Mouse (Mus musculus) limb, embryonic 12.5 days (tissue): ENCODE data around the gene Zfp503. TPM values are rescaled to one million over a fixed set of nuclear protein-coding genes. Genes with fewer than 3 reads are reported as not detected.
A peak's percentile ranks its signal among the peaks of the same experiment; 100 is the strongest.

ENCODE experiments used
- ATAC-seq: fragments of 200-750 bp; cut with Nextera tagmentation; 2 replicates; pipeline ENCODE4 v1.8.0; 2017; ENCODE audit warnings: low read depth, moderate TSS enrichment; ENCODE audit not compliant: insufficient number of reproducible peaks, insufficient read depth, low FRiP score, low TSS enrichment
- H3K27ac ChIP-seq: fragments of 300-500 bp; sonication (generic); 2 replicates; pipeline ENCODE4 v1.5.1; 2016; ENCODE audit warnings: mild to moderate bottlenecking, moderate library complexity
- H3K27me3 ChIP-seq: fragments of 300-500 bp; sonication (generic); 2 replicates; pipeline ENCODE4 v1.6.1; 2016; ENCODE audit warnings: mild to moderate bottlenecking, moderate library complexity
- H3K36me3 ChIP-seq: fragments of 300-500 bp; sonication (generic); 2 replicates; pipeline ENCODE4 v1.6.1; 2016; ENCODE audit warnings: mild to moderate bottlenecking, moderate library complexity
- H3K4me1 ChIP-seq: fragments of 300-500 bp; sonication (generic); replicated peaks from 2 replicates; pipeline ENCODE4 v1.6.1; 2016
- H3K4me2 ChIP-seq: fragments of 300-500 bp; sonication (generic); 2 replicates; pipeline ENCODE4 v1.6.1; 2016; ENCODE audit warnings: mild to moderate bottlenecking, moderate library complexity
- H3K4me3 ChIP-seq: fragments of 300-500 bp; sonication (generic); replicated peaks from 2 replicates; pipeline ENCODE4 v1.5.1; 2016; ENCODE audit warnings: mild to moderate bottlenecking
- H3K9ac ChIP-seq: fragments of 300-500 bp; sonication (generic); replicated peaks from 2 replicates; pipeline ENCODE4 v1.6.1; 2016; ENCODE audit warnings: mild to moderate bottlenecking, moderate library complexity
- H3K9me3 ChIP-seq: fragments of 300-500 bp; sonication (generic); 2 replicates; pipeline ENCODE4 v1.6.1; 2016; ENCODE audit warnings: mild to moderate bottlenecking, moderate library complexity
- WGBS: fragments of 180-500 bp; shearing (Covaris S2); methylation state at CpG from one replicate; pipeline ENCODE4 v1.1.7; 2016; 5-methylcytosine and 5-hydroxymethylcytosine counted together
- polyA plus RNA-seq: library from polyadenylated mRNA; unstranded; fragments of >200 nt; fragmentation: Nextera tagmentation; extraction: Ambion mirVana; gene quantifications from 2 replicates; pipeline ENCODE4 v1.2.1, GENCODE M21; 2016

Zfp503 gene
- polyA plus RNA-seq, 1 experiment from 2014 or later, result 47.1 TPM

DNA sequence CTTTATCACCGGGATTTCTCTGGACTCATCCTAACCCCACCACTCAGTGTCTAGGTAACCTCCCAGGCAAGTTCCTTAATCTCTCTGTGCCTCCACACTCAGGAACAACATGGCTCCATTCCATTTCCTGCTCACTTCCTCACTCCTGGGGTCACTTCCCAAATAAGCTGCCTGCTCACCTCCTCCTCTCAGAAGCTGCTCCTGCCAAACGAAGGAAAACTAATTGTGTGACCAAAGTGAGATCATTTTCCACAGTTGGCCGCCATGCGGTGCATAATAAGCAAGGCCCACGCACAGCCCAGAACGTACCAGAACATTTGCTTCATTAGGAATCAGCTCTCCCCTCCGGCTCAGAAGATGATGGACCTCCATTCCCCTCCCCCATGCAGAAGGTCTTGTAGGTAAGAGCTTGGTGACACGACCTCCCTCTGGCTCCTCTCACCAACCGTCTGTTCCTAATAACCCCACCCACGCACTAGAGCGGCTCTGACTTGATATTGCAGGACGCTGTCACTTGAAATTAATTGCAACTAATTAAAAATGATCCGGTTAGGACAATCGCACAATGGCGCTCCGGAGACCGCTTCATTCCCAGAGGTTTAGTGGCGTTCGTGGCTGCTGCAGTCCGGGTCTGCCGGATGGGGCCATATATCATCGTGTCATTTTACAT, 26.9 kb downstream of the Zfp503 start:
- 42% methylated on average over 22 of the region's 22 CpGs for WGBS
- Histone ChIP-seq H3K9ac (no peak overlapping the region), H3K9me3 (0 out of 2 replicates have a peak, but pooled peaks cover 4% of the 10 kb centered on the region), H3K27me3 (peaks cover 40% of the 10 kb centered on the region), H3K27ac (no peak overlapping the region), H3K36me3 (no peaks in the 10 kb centered on the region), H3K4me1 (peaks cover 28% of the 10 kb centered on the region), H3K4me3 (no peak overlapping the region), H3K4me2 (peak overlapping the region; percentile 7; the same call in 1 of the 2 replicates)
- no peak for ATAC-seq

GRCm38 (mm10) chr14:21959243-21959642, 30.2 kb downstream of the Zfp503 start:
- peaks cover 51% of the 10 kb centered on the region for H3K27me3 ChIP-seq

DNA sequence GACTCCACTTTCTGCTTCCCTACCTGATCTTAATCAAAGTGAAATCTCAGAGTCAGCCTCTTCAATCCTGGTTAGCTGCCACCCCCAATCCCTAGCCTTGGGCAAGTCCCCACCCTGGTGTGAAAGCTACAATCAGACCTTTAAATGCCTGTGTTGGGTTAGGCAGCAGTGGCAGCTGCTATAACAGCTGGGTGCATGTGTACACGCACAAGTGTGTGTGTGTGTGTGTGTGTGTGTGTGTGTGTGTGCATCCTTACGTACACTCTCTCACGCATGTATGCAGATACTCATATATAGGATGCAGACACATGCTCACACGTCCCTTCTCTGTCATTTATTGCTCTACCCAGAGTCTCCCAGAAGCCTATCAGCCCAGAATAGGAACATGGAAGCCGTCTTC, 30.8 kb downstream of the Zfp503 start:
- 0 out of 2 replicates have a peak, but pooled peaks have one; percentile 13 for ATAC-seq
- Histone ChIP-seq H3K4me3 (no peak overlapping the region), H3K4me2 (no peak overlapping the region), H3K36me3 (no peaks in the 10 kb centered on the region), H3K27ac (no peak overlapping the region), H3K9me3 (0 out of 2 replicates have a peak, but pooled peaks cover under 1% of the 10 kb centered on the region), H3K4me1 (peaks cover 25% of the 10 kb centered on the region), H3K27me3 (peaks cover 56% of the 10 kb centered on the region), H3K9ac (no peak overlapping the region)
- 62% methylated on average over 5 of the region's 5 CpGs for WGBS

More at GRCm38 (mm10) chr14:21959243-21959642, 30.2 kb downstream of the Zfp503 start:
- H3K9ac ChIP-seq, result no peak overlapping the region
- H3K9me3 ChIP-seq, result 0 out of 2 replicates have a peak, but pooled peaks cover 4% of the 10 kb centered on the region
- no peak overlapping the region for H3K4me2 ChIP-seq
- WGBS, result 65% methylated on average over 8 of the region's 8 CpGs
- H3K36me3 ChIP-seq, result no peaks in the 10 kb centered on the region
- no peak for ATAC-seq
- H3K4me1 ChIP-seq, result peaks cover 25% of the 10 kb centered on the region
- no peak overlapping the region for H3K27ac ChIP-seq
- H3K4me3 ChIP-seq, result no peak overlapping the region

- Histone ChIP-seq H3K9me3 (peaks cover 7% of the 10 kb centered on the region; the same call in 1 of the 2 replicates), H3K9ac (no peak overlapping the region), H3K4me3 (no peak overlapping the region), H3K27ac (peak overlapping the region; percentile 70), H3K4me2 (peak overlapping the region; percentile 34), H3K36me3 (no peaks in the 10 kb centered on the region), H3K4me1 (peaks cover 27% of the 10 kb centered on the region), H3K27me3 (peaks cover 57% of the 10 kb centered on the region)
- 23% methylated on average over 7 of the region's 7 CpGs for WGBS
- 0 out of 2 replicates have a peak, but pooled peaks have one; percentile 14 for ATAC-seq
Measured at GRCm38 (mm10) chr14:21952541-21952940, 36.9 kb downstream of the Zfp503 start.

- Histone ChIP-seq H3K27ac (peak overlapping the region; percentile 70), H3K4me2 (peak overlapping the region; percentile 34), H3K27me3 (peaks cover 55% of the 10 kb centered on the region), H3K4me1 (peaks cover 25% of the 10 kb centered on the region), H3K4me3 (no peak overlapping the region), H3K36me3 (no peaks in the 10 kb centered on the region), H3K9ac (no peak overlapping the region), H3K9me3 (peaks cover 7% of the 10 kb centered on the region; the same call in 1 of the 2 replicates)
- 23% methylated on average over 10 of the region's 10 CpGs for WGBS
- ATAC-seq, result peak; percentile 73
Measured at GRCm38 (mm10) chr14:21951896-21952523, 37.4 kb downstream of the Zfp503 start.

- H3K4me1 ChIP-seq, result no peaks in the 10 kb centered on the region
- WGBS, result 74% methylated on average over 9 of the region's 9 CpGs
- H3K4me2 ChIP-seq, result no peak overlapping the region
- H3K36me3 ChIP-seq, result no peaks in the 10 kb centered on the region
- ATAC-seq, result no peak
- H3K27me3 ChIP-seq, result peaks cover 41% of the 10 kb centered on the region
- peaks cover 6% of the 10 kb centered on the region; the same call in 1 of the 2 replicates for H3K9me3 ChIP-seq
- H3K4me3 ChIP-seq, result no peak overlapping the region
- H3K9ac ChIP-seq, result no peak overlapping the region
- no peak overlapping the region for H3K27ac ChIP-seq
Measured at GRCm38 (mm10) chr14:21944946-21945345, 44.5 kb downstream of the Zfp503 start.

- Histone ChIP-seq H3K27me3 (peaks cover 24% of the 10 kb centered on the region), H3K36me3 (no peaks in the 10 kb centered on the region), H3K9me3 (peaks cover 4% of the 10 kb centered on the region; the same call in 1 of the 2 replicates), H3K4me2 (no peak overlapping the region), H3K9ac (no peak overlapping the region), H3K27ac (no peak overlapping the region), H3K4me3 (no peak overlapping the region), H3K4me1 (no peaks in the 10 kb centered on the region)
- 65% methylated on average over 2 of the region's 2 CpGs for WGBS
- no peak for ATAC-seq
Measured at GRCm38 (mm10) chr14:21941581-21941980, 47.8 kb downstream of the Zfp503 start.

DNA sequence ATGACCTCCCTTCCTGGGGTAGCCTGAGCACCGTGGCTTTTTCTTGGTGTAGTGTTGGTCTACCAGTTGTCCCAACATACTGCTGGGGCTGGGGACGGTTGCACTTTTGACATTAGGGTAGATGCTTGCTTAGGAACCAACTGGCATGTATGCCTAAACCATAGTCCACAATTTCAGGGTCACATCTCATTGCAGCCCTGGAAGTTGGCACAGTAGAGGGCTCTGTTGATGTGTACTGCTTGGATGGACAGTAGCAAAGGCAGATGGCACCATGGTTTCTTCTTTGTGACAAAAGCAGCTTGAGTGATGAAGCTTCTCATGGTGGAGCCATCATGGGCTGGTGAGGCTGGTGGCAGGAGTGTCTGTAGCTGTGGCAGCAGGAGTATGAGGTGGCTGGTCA, 52.3 kb downstream of the Zfp503 start:
- Histone ChIP-seq H3K27me3 (peaks cover 25% of the 10 kb centered on the region), H3K4me3 (no peak overlapping the region), H3K27ac (no peak overlapping the region), H3K4me2 (no peak overlapping the region), H3K9ac (no peak overlapping the region), H3K4me1 (no peaks in the 10 kb centered on the region), H3K36me3 (no peaks in the 10 kb centered on the region), H3K9me3 (no peaks in the 10 kb centered on the region)
- 97% methylated on average over 2 of the region's 2 CpGs for WGBS
- ATAC-seq, result no peak

DNA sequence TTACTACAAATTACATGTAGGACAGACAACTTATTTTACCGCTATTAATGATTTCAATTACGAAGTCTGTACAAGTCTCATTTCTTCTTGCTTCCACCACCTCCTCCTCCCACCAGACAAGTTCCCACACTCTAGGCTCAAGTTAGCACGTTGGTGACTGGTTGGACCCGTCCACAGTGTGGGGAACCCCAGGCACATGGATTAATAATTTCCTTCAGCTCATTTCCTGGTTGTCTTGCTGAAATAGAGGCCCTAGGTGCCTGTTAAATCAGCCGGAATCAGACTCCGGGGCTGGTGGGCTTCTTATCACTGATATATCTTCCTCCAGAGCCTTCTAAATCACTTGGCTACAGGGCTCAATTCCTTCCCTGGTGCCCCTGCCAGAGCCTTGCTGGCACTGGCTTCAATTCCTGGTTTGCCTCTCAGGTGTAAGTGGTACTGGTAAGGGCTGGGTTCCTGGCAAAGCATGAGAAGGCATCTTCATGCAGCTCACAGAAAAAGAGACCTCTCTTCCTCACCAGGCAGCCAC, 53.2 kb downstream of the Zfp503 start:
- Histone ChIP-seq H3K4me3 (no peak overlapping the region), H3K27ac (no peak overlapping the region)
- 72% methylated on average over 6 of the region's 6 CpGs for WGBS

More for the DNA sequence above, 53.2 kb downstream of the Zfp503 start:
- H3K27me3 ChIP-seq, result peaks cover 19% of the 10 kb centered on the region
- H3K9me3 ChIP-seq, result no peaks in the 10 kb centered on the region
- no peak for ATAC-seq
- no peak overlapping the region for H3K4me2 ChIP-seq
- no peak overlapping the region for H3K9ac ChIP-seq
- no peaks in the 10 kb centered on the region for H3K36me3 ChIP-seq
- no peaks in the 10 kb centered on the region for H3K4me1 ChIP-seq
